Mouse (Mus musculus) kidney, adult 2 months (tissue): Measurements from ENCODE around the gene Atp23.

Source experiments
- CTCF ChIP-seq: fragments of 200-500 bp; conservative IDR thresholded peaks from 2 replicates; pipeline ENCODE4 v1.5.1; 2011; ENCODE audit warnings: low read depth, mild to moderate bottlenecking, control low read depth, low read length, moderate library complexity, mixed read lengths; ENCODE audit not compliant: insufficient read depth, insufficient read length
- POLR2A ChIP-seq: fragments of 200-500 bp; IDR thresholded peaks from one replicate; pipeline ENCODE4 v1.6.1; 2011; ENCODE audit warnings: low read depth, low read length, control low read depth

DNA sequence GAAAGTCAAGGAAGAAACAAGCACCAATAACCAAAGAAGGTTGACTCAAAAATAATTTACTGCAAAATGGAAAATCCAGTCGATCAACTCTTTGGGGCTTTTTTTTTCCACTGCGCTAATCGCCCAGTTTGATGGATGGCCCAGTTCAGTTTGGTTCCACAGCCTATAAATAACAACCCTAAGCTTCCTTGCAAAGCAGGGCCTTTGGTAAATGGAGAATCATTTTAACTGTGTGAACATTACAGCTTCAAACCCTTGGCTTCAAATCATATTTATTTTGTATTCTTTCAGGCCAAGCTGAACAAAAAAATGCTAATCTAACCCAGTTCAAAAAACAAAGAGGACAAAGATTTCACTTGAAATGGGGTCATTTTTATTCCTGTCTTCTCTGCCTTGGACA, 78.7 kb downstream of the Atp23 start:
- TF ChIP-seq CTCF (no peak), POLR2A (no peak)
